Mouse (Mus musculus): ENCODE measurements around the gene Zfp830. TPM values are rescaled to one million over a fixed set of nuclear protein-coding genes. Genes with fewer than 3 reads are reported as not detected.

The Zfp830 gene
- polyA plus RNA-seq (2015; fragmentation: Nextera tagmentation; extraction: Ambion mirVana): 20.6 and 21.0 TPM in 2 replicates

DNA sequence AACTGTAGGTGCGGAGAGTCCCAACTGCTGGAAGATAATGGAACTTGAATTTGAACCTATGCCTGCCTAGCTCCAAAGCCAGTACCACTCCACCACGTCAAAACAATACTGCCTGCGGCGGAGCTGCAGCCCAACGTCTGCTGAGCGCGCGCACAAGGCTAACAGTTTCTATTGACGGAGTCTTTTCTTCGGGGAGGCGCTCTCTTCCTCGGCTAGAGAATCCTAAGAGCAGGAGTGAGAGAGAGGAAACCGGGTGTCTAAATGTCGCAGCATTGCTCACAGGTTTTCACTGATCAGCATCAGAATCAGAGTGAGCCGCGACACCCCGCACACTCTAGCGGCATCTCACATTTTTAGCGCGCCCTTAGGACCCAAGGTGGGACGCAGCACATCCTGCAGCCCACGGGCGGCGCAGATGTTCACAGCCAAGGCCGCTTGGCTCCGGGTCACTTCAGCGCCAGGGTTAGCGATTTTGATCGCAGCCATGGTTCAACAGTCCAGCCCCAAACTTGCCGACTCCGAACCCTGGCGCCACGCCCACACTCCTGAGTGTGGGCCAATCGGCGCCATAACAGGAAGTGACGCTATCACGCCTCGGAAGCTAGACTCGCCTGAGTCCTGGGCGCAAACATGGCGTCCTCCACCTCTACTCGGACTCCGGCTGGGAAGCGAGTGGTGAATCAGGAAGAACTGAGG lies at the start of gene Zfp830, which contains the start of gene Cct6b:
Gene Zfp830, plus strand, starts transcription at position 604 of the 696 bp plus-strand sequence.
Gene Cct6b, minus strand, starts transcription at position 580 of the 696 bp plus-strand sequence.

DNA sequence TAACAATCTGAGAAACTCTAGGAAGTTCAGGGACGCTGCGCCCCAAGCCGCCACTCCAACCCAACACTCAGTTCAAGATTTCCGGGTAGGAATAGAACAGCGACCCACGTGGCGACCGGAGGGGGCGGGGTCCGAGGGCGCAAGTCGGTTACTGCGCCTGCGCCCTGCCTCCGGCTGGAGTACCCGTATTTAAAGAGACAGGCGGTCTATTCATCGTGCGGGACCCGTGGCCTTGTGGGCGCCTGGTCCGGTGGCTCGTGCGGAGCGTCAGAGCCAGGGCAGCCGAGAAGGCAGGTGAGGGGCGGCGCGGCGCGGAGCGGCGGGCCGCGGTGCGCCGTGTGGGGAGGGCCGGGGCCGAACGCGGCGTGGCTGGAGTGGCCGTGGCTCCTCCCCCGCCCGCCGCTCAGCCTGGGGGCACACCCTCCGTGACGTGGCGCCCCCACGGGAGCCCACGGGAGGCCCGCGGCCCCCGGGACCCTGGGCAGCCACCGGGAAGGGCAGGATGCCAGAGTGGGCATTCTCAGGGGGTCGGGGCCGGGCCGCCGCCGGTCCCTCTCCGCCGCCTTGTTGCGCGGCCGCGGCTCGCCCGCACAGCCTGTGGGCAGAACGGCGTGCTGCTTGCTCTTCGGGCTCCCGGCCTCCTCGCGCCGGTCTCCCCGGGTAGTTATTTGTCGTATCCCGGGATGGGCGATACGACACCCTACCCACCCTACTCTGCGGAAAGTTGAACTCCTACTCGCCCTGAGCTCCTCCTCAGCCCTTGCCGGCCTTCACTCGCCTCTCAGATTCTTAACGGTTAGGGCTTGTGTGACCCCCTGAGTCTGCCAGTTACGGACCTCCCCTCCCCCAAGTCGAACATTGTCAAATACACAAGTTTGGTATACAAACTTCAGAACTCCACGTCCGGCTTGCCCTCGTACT lies 17.1 kb downstream of the Zfp830 start, which contains the start of gene Lig3:
Gene Lig3, plus strand, starts transcription at position 126 of the 921 bp plus-strand sequence.

Other genes with a start within 250 kb of the Zfp830 start
- gene Cct6b, start within 50 bp of the Zfp830 start, polyA plus RNA-seq (2015; fragmentation: Nextera tagmentation; extraction: Ambion mirVana): 0.13 and 0.32 TPM in 2 replicates
- gene Lig3, start 16.8 kb downstream of the Zfp830 start, polyA plus RNA-seq (2015; fragmentation: Nextera tagmentation; extraction: Ambion mirVana): 10.6 and 11.6 TPM in 2 replicates
- gene Rffl, start 106.9 kb downstream of the Zfp830 start, polyA plus RNA-seq (2015; fragmentation: Nextera tagmentation; extraction: Ambion mirVana): 3.2 and 4.4 TPM in 2 replicates
- gene Rad51d, start 126.3 kb downstream of the Zfp830 start, polyA plus RNA-seq (2015; fragmentation: Nextera tagmentation; extraction: Ambion mirVana): 10.1 and 10.7 TPM in 2 replicates
- gene Fndc8, start 127.8 kb downstream of the Zfp830 start, polyA plus RNA-seq (2015; fragmentation: Nextera tagmentation; extraction: Ambion mirVana): 0.18 and 0.51 TPM in 2 replicates
- 24.9 and 25.3 TPM in 2 replicates for gene Nle1, start 144.1 kb downstream of the Zfp830 start, polyA plus RNA-seq (2015; fragmentation: Nextera tagmentation; extraction: Ambion mirVana)
- 1.9 and 2.0 TPM in 2 replicates for gene Unc45b, start 146.2 kb downstream of the Zfp830 start, polyA plus RNA-seq (2015; fragmentation: Nextera tagmentation; extraction: Ambion mirVana)
- 2.7 and 3.5 TPM in 2 replicates for gene Slfn5, start 187.0 kb downstream of the Zfp830 start, polyA plus RNA-seq (2015; fragmentation: Nextera tagmentation; extraction: Ambion mirVana)
- 1.3 and 1.7 TPM in 2 replicates for gene Slfn9, start 227.5 kb downstream of the Zfp830 start, polyA plus RNA-seq (2015; fragmentation: Nextera tagmentation; extraction: Ambion mirVana)